Mouse (Mus musculus) thymus, postnatal 4 days (tissue): ENCODE results near the gene Kif11.
A peak's percentile ranks its signal among the peaks of the same experiment; 100 is the strongest.

Experiments used
- DNase-seq: peaks from one replicate; pipeline ENCODE4 v3.0.0; 2021

Kif11 gene

GRCm38 (mm10) chr19:37375755-37376615, at the start of gene Kif11:
Kif11 (plus strand) TSS chr19:37376403.
- peak; percentile 95 for DNase-seq

- DNase-seq: no peak
Observed at GRCm38 (mm10) chr19:37327216-37327615, 49.0 kb upstream of the Kif11 start.

- DNase-seq: no peak
Observed at GRCm38 (mm10) chr19:37332726-37333125, 43.5 kb upstream of the Kif11 start.

GRCm38 (mm10) chr19:37333357-37333756, 42.8 kb upstream of the Kif11 start:
- DNase-seq: no peak

GRCm38 (mm10) chr19:37335392-37335791, 40.8 kb upstream of the Kif11 start:
- no peak for DNase-seq

GRCm38 (mm10) chr19:37337752-37338151, 38.5 kb upstream of the Kif11 start, which contains the start of gene Ide:
Ide (minus strand) TSS chr19:37337852.
- no peak for DNase-seq

- no peak for DNase-seq
Observed at GRCm38 (mm10) chr19:37340495-37340894, 35.7 kb upstream of the Kif11 start.

GRCm38 (mm10) chr19:37340931-37341330, 35.3 kb upstream of the Kif11 start:
- DNase-seq: no peak

- DNase-seq: no peak
Observed at GRCm38 (mm10) chr19:37343899-37344298, 32.3 kb upstream of the Kif11 start.

GRCm38 (mm10) chr19:37346258-37346657, 29.9 kb upstream of the Kif11 start:
- DNase-seq: no peak

- DNase-seq: no peak
Observed at GRCm38 (mm10) chr19:37348331-37348730, 27.9 kb upstream of the Kif11 start.

- no peak for DNase-seq
Observed at GRCm38 (mm10) chr19:37348952-37349351, 27.3 kb upstream of the Kif11 start.

- DNase-seq: no peak
Observed at GRCm38 (mm10) chr19:37352756-37353155, 23.4 kb upstream of the Kif11 start.

- DNase-seq: no peak
Observed at GRCm38 (mm10) chr19:37353331-37353730, 22.9 kb upstream of the Kif11 start.

- DNase-seq: no peak
Observed at GRCm38 (mm10) chr19:37360044-37360443, 16.2 kb upstream of the Kif11 start.

GRCm38 (mm10) chr19:37362545-37362944, 13.7 kb upstream of the Kif11 start:
- DNase-seq: no peak

GRCm38 (mm10) chr19:37363128-37363939, 12.9 kb upstream of the Kif11 start:
- DNase-seq: no peak

- DNase-seq: no peak
Observed at GRCm38 (mm10) chr19:37368990-37369389, 7.2 kb upstream of the Kif11 start.

- peak; percentile 24 for DNase-seq
Observed at GRCm38 (mm10) chr19:37369921-37370320, 6.3 kb upstream of the Kif11 start.

GRCm38 (mm10) chr19:37370356-37370755, 5.8 kb upstream of the Kif11 start:
- DNase-seq: peak; percentile 66

- no peak for DNase-seq
Observed at GRCm38 (mm10) chr19:37374941-37375754, 1.1 kb upstream of the Kif11 start.

- DNase-seq: no peak
Observed at GRCm38 (mm10) chr19:37376841-37377240, 638 bp downstream of the Kif11 start.
